Comparison of ENCODE assay signal across 8 mouse cellular contexts in genomic region chr9:57074171-57074821, GRCm38 (mm10). TPM values are rescaled to one million over a fixed set of nuclear protein-coding genes. Genes with fewer than 3 reads are reported as not detected.
DNase-seq lines count a peak whose midpoint lies in the region; ATAC-seq and TF ChIP-seq lines count a peak whose summit lies in the region.

No protein-coding gene starts in this region.

- H3K36me3 ChIP-seq in hindbrain, postnatal 0 days (ENCODE audit: insufficient read depth, low read length): no peaks in the 10 kb centered on the region

- peak overlapping the region; percentile 79 for H3K4me2 ChIP-seq in hindbrain, postnatal 0 days (ENCODE audit: low read depth, low read length)

- ATAC-seq in hindbrain, postnatal 0 days: no peak

- H3K9me3 ChIP-seq in hindbrain, postnatal 0 days (ENCODE audit: low read length): no peaks in the 10 kb centered on the region

- peak overlapping the region; percentile 21; the same call in 1 of the 2 replicates for H3K9ac ChIP-seq in hindbrain, postnatal 0 days (replicated peaks; ENCODE audit: low read length)

- no peak for DNase-seq in left cerebral cortex, adult 2 months (ENCODE audit: extremely low spot score in 1 of 2, low spot score in 2 of 2)
- no peak for DNase-seq in left cerebral cortex, adult 11 months (ENCODE audit: low spot score)
- DNase-seq in cerebellum, adult 11-12 months: peak; percentile 78
- DNase-seq in forelimb bud, embryonic 11.5 days (ENCODE audit: low read depth, low spot score): peak; percentile 29
- DNase-seq in hindbrain, postnatal 0 days (ENCODE audit: low spot score): peak; percentile 16
- peak; percentile 59 for DNase-seq in liver
- DNase-seq in naive thymus-derived CD4-positive, alpha-beta T cell, adult 2 months (ENCODE audit: low read depth): peak; percentile 57
- peak; percentile 33 for DNase-seq in thymus, postnatal 0 days (ENCODE audit: low spot score)

- H3K27ac ChIP-seq in left cerebral cortex, adult 2 months: peak overlapping the region; percentile 80
- H3K27ac ChIP-seq in hindbrain, postnatal 0 days: peak overlapping the region; percentile 88

- peaks cover 21% of the 10 kb centered on the region for H3K4me1 ChIP-seq in hindbrain, postnatal 0 days (ENCODE audit: insufficient read depth, low read length)

- peak overlapping the region; percentile 89 for H3K4me3 ChIP-seq in left cerebral cortex, adult 2 months
- peak overlapping the region; percentile 91 for H3K4me3 ChIP-seq in hindbrain, postnatal 0 days (ENCODE audit: low read length)

- no peaks in the 10 kb centered on the region for H3K27me3 ChIP-seq in hindbrain, postnatal 0 days (ENCODE audit: insufficient read depth, low read length)

- WGBS in hindbrain, postnatal 0 days: 9% methylated on average over 21 of the region's 21 CpGs

- TF ChIP-seq CTCF in left cerebral cortex, adult 2 months (IDR thresholded peaks at IDR 0.05): no peak
- no peak; the same call in 1 of the 2 replicates for TF ChIP-seq CTCF in hindbrain, postnatal 0 days (IDR thresholded peaks at IDR 0.05; ENCODE audit: low read depth)

- intact Hi-C loops in left cerebral cortex, adult 2 months (cut with DNase I): loop anchor here (5.0 kb wide), 2 partner anchors 363 to 448 kb away; partner anchors contain the start of gene Cox5a

RNA-seq across cellular contexts. Expression of gene Sin3a, which starts 2.5 kb away (rescaled TPM):
- 10 to 100 TPM; 38.8 to 47.5 TPM for total RNA-seq in left cerebral cortex, adult 2 months (2021)
- 45.7 and 51.4 TPM in 2 replicates for total RNA-seq in hindbrain, postnatal 0 days (2014; rRNA removed)
- polyA plus RNA-seq in hindbrain, postnatal 0 days (2015; fragmentation: Nextera tagmentation; extraction: Ambion mirVana): 13.8 and 16.4 TPM in 2 replicates
- polyA plus RNA-seq in thymus, postnatal 0 days (2015; fragmentation: Nextera tagmentation; extraction: Ambion mirVana): 25.3 and 26.6 TPM in 2 replicates

RNA-seq across cellular contexts. Expression of gene Man2c1, which starts 56.2 kb away (rescaled TPM):
- total RNA-seq in left cerebral cortex, adult 2 months (2021): 100 to 1,000 TPM; 150 to 175 TPM
- total RNA-seq in hindbrain, postnatal 0 days (2014; rRNA removed): 168 and 171 TPM in 2 replicates
- polyA plus RNA-seq in hindbrain, postnatal 0 days (2015; fragmentation: Nextera tagmentation; extraction: Ambion mirVana): 70.8 and 75.5 TPM in 2 replicates
- polyA plus RNA-seq in thymus, postnatal 0 days (2015; fragmentation: Nextera tagmentation; extraction: Ambion mirVana): 36.6 and 37.6 TPM in 2 replicates

Comparison
In these comparisons a context has a peak if more than half of its experiments do, and no peak if none do; other contexts are left out.
1. DNase-seq: peak in cerebellum, adult 11-12 months (single experiment), forelimb bud, embryonic 11.5 days (single experiment), hindbrain, postnatal 0 days (single experiment), liver (single experiment), naive thymus-derived CD4-positive, alpha-beta T cell, adult 2 months (single experiment) and thymus, postnatal 0 days (single experiment); none in left cerebral cortex, adult 2 months (0 of 2) and left cerebral cortex, adult 11 months (single experiment).